Mouse (Mus musculus) liver, postnatal 0 days (tissue): ENCODE results near the gene Selp.

ENCODE experiments used
- CTCF ChIP-seq: sonication (generic); IDR thresholded peaks from 2 replicates; pipeline ENCODE4 v1.5.1; 2016; ENCODE audit warnings: antibody characterized with exemption, low read depth
- EP300 ChIP-seq: IDR thresholded peaks from 2 replicates; pipeline ENCODE4 v1.6.1; 2016; ENCODE audit warnings: antibody characterized with exemption, low read depth, mild to moderate bottlenecking

- TF ChIP-seq EP300 (no peak), CTCF (no peak)
Measured at GRCm38 (mm10) chr1:164130013-164130412, 14.9 kb downstream of the Selp start.
